Mouse (Mus musculus): Measurements from ENCODE around the gene D17Wsu92e.

DNA sequence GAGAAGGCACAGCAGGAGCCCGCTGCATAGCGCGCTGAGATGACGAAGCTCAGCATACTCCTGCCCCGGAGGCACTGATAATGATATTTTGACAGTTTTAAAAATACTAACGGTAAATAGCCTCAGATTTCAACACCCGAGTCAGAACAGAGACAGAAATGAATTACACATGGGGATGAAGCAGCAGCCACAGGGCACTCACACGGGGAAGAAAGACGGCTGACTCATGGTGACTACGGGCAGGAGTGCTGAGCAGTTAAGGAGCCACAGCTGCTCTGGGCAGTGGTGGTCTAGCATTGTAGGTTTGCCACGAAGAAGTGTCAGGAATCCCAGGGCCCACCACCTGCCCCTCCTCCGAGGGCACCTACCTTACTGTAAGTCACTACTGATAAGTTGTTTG, 52.9 kb downstream of the D17Wsu92e start:
- no peak for TF ChIP-seq CTCF (IDR thresholded peaks at IDR 0.05; ENCODE audit: extremely low read depth, insufficient read depth, low read length)
- no peak for TF ChIP-seq POLR2A (IDR thresholded peaks at IDR 0.05; ENCODE audit: extremely low read depth, insufficient read depth, low read length)
